Mouse (Mus musculus) midbrain, embryonic 10.5 days (tissue): Measurements from ENCODE around the gene Arid2. TPM values are rescaled to one million over a fixed set of nuclear protein-coding genes. Genes with fewer than 3 reads are reported as not detected.
"Not testable (repeated sequence)": the region's sequence is repeated elsewhere in the genome, so short reads cannot be mapped to it uniquely, and the experiment has no call there.

Experiments
- DNase-seq: peaks from one replicate; pipeline ENCODE4 v3.0.0-alpha.2; 2017; ENCODE audit warnings: low spot score
- H3K27ac ChIP-seq: fragments of 300-500 bp; sonication (generic); replicated peaks from 2 replicates; pipeline ENCODE4 v1.5.1; 2016; ENCODE audit warnings: mild to moderate bottlenecking
- H3K27me3 ChIP-seq: fragments of 300-500 bp; sonication (generic); 2 replicates; pipeline ENCODE4 v1.6.1; 2016; ENCODE audit warnings: low read depth, mild to moderate bottlenecking; ENCODE audit not compliant: poor library complexity, severe bottlenecking
- H3K36me3 ChIP-seq: fragments of 300-500 bp; sonication (generic); 2 replicates; pipeline ENCODE4 v1.6.1; 2016; ENCODE audit warnings: mild to moderate bottlenecking, moderate library complexity
- H3K4me1 ChIP-seq: fragments of 300-500 bp; sonication (generic); 2 replicates; pipeline ENCODE4 v1.6.1; 2016
- H3K4me3 ChIP-seq: fragments of 300-500 bp; sonication (generic); 2 replicates; pipeline ENCODE4 v1.5.1; 2016; ENCODE audit warnings: mild to moderate bottlenecking, moderate library complexity
- H3K9me3 ChIP-seq: fragments of 300-500 bp; sonication (generic); replicated peaks from 2 replicates; pipeline ENCODE4 v1.6.1; 2016; ENCODE audit warnings: mild to moderate bottlenecking
- WGBS: fragments of 180-500 bp; shearing (Covaris S2); methylation state at CpG from one replicate; pipeline ENCODE4 v1.1.7; 2016; 5-methylcytosine and 5-hydroxymethylcytosine counted together
- polyA plus RNA-seq: library from polyadenylated mRNA; unstranded; fragments of >200 nt; fragmentation: Nextera tagmentation; extraction: Ambion mirVana; gene quantifications from 2 replicates; pipeline ENCODE4 v1.2.1, GENCODE M21; 2016

The Arid2 gene
- polyA plus RNA-seq, 1 experiment from 2014 or later = 26.2 TPM

DNA sequence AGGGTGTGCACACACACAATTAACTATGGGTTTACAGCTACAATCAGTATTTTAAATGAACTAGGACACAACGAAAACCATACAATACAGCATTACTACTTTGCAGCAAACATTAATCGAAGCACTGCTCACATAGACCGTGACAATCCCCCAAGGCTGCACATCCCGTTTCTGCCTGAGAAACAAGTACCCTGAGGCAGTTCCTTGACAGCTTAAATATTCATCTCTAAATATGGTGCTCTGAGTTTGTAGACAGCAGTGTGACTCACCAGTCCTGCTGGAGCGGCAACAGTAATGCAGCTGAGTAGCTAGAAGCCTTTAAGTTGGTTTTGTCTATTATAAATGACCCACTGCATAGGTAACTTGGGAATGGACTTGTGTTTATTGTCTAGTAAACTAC, 118.2 kb downstream of the Arid2 start:
- H3K27ac ChIP-seq = no peak overlapping the region
- 91% methylated on average over 5 of the region's 5 CpGs for WGBS
- DNase-seq = no peak
- no peaks in the 10 kb centered on the region for H3K27me3 ChIP-seq
- no peak overlapping the region for H3K4me3 ChIP-seq
- H3K36me3 ChIP-seq = peaks cover 76% of the 10 kb centered on the region
- no peaks in the 10 kb centered on the region for H3K9me3 ChIP-seq
- no peaks in the 10 kb centered on the region for H3K4me1 ChIP-seq

DNA sequence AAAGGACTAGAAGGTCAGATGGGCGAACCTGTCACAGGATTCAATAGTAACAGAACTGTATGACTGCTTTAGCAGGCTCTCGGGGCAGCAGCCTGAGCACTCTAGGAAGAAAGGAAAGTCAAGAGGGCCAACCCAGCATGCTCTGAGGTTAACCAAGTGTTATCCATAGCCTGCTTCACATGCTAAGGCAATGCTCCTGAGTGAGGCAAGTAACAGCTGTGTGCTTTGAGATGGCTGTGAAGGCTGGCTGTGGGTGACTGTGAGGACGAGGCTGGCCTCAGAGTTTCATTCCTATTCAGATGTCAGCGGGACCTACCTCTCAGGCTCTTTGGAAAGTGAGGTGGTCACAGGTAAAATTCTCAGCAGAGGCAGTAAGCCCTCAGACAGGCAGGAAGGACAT, 118.9 kb downstream of the Arid2 start:
- no peak for DNase-seq
- 83% methylated on average over 4 of the region's 4 CpGs for WGBS

GRCm38 (mm10) chr15:96407151-96407550, 119.8 kb downstream of the Arid2 start:
- H3K27ac ChIP-seq = no peak overlapping the region
- no peaks in the 10 kb centered on the region for H3K27me3 ChIP-seq
- H3K4me1 ChIP-seq = no peaks in the 10 kb centered on the region
- H3K9me3 ChIP-seq = no peaks in the 10 kb centered on the region
- peaks cover 79% of the 10 kb centered on the region for H3K36me3 ChIP-seq
- H3K4me3 ChIP-seq = no peak overlapping the region
- no peak for DNase-seq
- WGBS = 83% methylated on average over 2 of the region's 2 CpGs

More for the DNA sequence above, 118.9 kb downstream of the Arid2 start:
- Histone ChIP-seq H3K4me1 (no peaks in the 10 kb centered on the region), H3K36me3 (peaks cover 78% of the 10 kb centered on the region), H3K4me3 (no peak overlapping the region), H3K27ac (no peak overlapping the region), H3K27me3 (no peaks in the 10 kb centered on the region), H3K9me3 (no peaks in the 10 kb centered on the region)

- Histone ChIP-seq H3K36me3 (peaks cover 79% of the 10 kb centered on the region), H3K27me3 (no peaks in the 10 kb centered on the region), H3K27ac (no peak overlapping the region), H3K9me3 (no peaks in the 10 kb centered on the region), H3K4me1 (no peaks in the 10 kb centered on the region), H3K4me3 (no peak overlapping the region)
- WGBS = 92% methylated on average over 6 of the region's 6 CpGs
- DNase-seq = no peak
Observed at GRCm38 (mm10) chr15:96408717-96409121, 121.4 kb downstream of the Arid2 start.

DNA sequence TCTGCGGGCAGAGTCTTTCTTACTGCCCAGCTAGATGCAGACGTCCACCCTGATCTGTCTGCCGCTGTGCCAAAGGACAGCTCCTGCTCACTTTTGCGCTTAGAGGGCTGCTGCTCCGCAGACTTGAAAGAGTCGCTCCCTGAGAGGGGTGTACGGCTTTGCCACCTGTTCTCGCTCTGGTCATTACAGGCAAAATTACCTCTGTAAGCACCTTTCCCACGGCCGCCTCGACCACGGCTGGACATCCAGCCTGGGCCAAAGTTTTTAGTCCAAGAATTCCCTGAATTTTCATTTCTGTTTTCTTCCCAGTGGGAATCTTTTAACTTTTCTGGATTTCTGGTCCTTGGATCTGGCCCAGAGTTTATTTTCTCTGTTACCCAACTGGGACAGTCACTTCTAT, 130.8 kb downstream of the Arid2 start:
- no peak for DNase-seq

DNA sequence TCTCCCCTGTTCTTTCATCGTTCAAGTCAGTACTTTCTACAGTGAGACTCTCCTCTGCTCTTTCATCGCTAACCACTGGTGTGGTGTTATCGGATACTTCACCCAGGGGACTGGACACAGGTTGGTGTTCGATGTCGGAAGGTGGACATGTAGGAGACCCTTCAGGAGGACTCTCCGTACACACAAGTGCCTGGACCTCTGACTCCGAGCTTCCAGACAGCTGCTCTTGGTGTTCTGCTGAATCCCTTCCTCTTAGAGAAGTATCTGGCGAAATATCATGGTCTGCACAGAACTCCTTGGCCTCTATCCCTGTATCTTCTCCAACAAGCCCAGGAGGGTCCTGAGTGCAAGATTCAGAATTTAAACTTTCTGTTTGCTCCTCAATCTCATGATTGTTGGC, 132.6 kb downstream of the Arid2 start:
- Histone ChIP-seq H3K36me3 (peaks cover 99% of the 10 kb centered on the region), H3K27me3 (no peaks in the 10 kb centered on the region), H3K9me3 (no peaks in the 10 kb centered on the region), H3K4me1 (no peaks in the 10 kb centered on the region), H3K4me3 (no peak overlapping the region), H3K27ac (no peak overlapping the region)
- DNase-seq = no peak
- WGBS = 96% methylated on average over 8 of the region's 8 CpGs

More for the DNA sequence above, 130.8 kb downstream of the Arid2 start:
- 95% methylated on average over 12 of the region's 12 CpGs for WGBS
- Histone ChIP-seq H3K4me1 (no peaks in the 10 kb centered on the region), H3K27ac (no peak overlapping the region), H3K4me3 (no peak overlapping the region), H3K9me3 (no peaks in the 10 kb centered on the region), H3K36me3 (peaks cover 99% of the 10 kb centered on the region), H3K27me3 (no peaks in the 10 kb centered on the region)

DNA sequence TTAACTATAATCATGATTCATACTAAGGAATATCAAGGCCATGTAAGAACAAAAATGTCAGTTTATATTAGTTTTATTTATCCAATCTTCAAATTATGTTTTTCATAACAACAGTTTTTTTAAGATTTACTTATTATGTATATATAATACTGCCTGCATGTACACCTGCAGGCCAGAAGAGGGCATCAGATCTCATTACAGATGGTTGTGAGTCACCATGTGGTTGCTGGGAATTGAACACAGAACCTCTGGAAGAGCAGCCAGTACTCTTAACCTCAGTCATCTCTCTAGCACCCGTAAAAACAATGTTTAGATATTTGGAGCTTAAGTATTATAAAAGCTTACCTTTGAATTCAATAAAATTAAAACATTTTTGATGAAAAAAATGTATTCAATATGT, 146.9 kb downstream of the Arid2 start:
- Histone ChIP-seq H3K27me3 (no peaks in the 10 kb centered on the region), H3K4me3 (no peak overlapping the region), H3K36me3 (peaks cover 77% of the 10 kb centered on the region), H3K4me1 (no peaks in the 10 kb centered on the region), H3K9me3 (0 out of 2 replicates have a peak, but pooled peaks cover 3% of the 10 kb centered on the region), H3K27ac (no peak overlapping the region)
- DNase-seq = no peak
- 97% methylated on average over 1 of the region's 1 CpGs for WGBS

GRCm38 (mm10) chr15:96441480-96441879, 154.2 kb downstream of the Arid2 start:
- not testable (repeated sequence) for DNase-seq, H3K4me3 ChIP-seq, H3K4me1 ChIP-seq, H3K27ac ChIP-seq, H3K9me3 ChIP-seq, H3K27me3 ChIP-seq
- 88% methylated on average over 6 of the region's 6 CpGs for WGBS
- H3K36me3 ChIP-seq = peaks cover 76% of the 10 kb centered on the region

DNA sequence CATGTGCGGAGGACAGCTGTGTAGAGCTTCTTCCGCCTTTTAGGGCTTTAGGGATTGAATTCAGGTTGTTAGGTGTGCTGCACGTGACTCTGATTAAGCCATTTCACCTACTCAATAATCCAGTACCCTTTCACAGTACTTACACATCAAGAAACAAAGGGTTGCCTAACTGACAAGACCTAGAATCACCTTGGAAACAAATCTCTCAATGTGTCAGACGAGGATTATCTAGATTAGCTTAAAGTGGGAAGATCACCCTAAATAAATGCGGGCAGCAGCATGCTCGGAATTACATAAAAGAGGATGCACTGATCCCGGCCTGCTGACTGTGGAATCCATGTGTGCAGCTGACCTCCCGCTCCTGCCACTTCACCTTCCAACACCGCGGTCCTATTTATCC, 159.5 kb downstream of the Arid2 start:
- H3K27me3 ChIP-seq = no peaks in the 10 kb centered on the region
- H3K4me3 ChIP-seq = no peak overlapping the region
- peaks cover 66% of the 10 kb centered on the region for H3K36me3 ChIP-seq
- H3K9me3 ChIP-seq = no peaks in the 10 kb centered on the region
- H3K4me1 ChIP-seq = peaks cover 18% of the 10 kb centered on the region
- DNase-seq = no peak
- 47% methylated on average over 10 of the region's 10 CpGs for WGBS
- no peak overlapping the region for H3K27ac ChIP-seq

DNA sequence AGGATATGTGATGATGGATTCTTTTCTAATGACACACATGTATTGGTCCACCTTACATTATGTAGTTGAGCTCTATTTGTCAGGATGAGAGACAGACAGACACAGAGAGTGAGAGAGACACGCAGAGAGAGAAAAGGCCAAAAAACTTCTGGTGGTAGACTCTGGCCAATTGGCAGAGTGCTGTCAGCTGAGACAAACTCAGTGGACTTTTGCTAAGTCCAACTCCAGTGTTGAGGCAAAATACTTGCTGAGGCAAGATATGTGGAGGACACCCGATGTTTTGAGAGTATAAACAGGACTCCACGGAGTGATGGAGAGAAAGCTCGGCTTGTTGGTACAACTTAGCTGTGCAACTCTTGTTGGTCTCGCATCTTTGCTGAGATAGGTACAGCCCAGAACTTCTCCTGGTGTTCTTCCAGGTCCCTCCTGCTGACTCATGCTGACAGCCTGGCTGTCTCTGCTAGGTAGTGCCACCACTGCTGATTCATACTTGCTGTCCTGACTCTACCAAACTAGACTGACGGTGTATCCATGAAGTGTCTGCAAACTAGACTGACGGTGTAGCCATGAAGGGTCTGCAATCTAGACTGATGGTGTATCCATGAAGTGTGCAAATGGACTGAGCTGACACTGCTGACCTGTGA, 161.5 kb downstream of the Arid2 start:
- Histone ChIP-seq H3K4me1 (peaks cover 18% of the 10 kb centered on the region), H3K9me3 (no peaks in the 10 kb centered on the region), H3K27ac (no peak overlapping the region), H3K27me3 (no peaks in the 10 kb centered on the region), H3K36me3 (peaks cover 54% of the 10 kb centered on the region), H3K4me3 (no peak overlapping the region)
- DNase-seq = no peak
- 94% methylated on average over 7 of the region's 7 CpGs for WGBS

- H3K36me3 ChIP-seq = peaks cover 34% of the 10 kb centered on the region
- 97% methylated on average over 1 of the region's 1 CpGs for WGBS
- H3K4me3 ChIP-seq = no peak overlapping the region
- no peak overlapping the region for H3K27ac ChIP-seq
- no peaks in the 10 kb centered on the region for H3K9me3 ChIP-seq
- no peaks in the 10 kb centered on the region for H3K27me3 ChIP-seq
- H3K4me1 ChIP-seq = peaks cover 10% of the 10 kb centered on the region
- DNase-seq = no peak
Observed at GRCm38 (mm10) chr15:96453346-96453745, 166.0 kb downstream of the Arid2 start.
